Comparison of ENCODE assay signal across 8 mouse cellular contexts in genomic region chr2:49727199-49727598, GRCm38 (mm10).
A peak's percentile ranks its signal among the peaks of the same experiment; 100 is the strongest.
DNase-seq lines count a peak whose midpoint lies in the region; ATAC-seq lines count a peak whose summit lies in the region.

No protein-coding gene starts in this region.

- peak; percentile 65 for DNase-seq in ovary, adult 18-20 months (ENCODE audit: low spot score)
- DNase-seq in ovary, postnatal 10 days (ENCODE audit: low spot score), result no peak
- DNase-seq in cerebellum, adult 9-10 months, result peak; percentile 87
- DNase-seq in forelimb bud, embryonic 11.5 days (ENCODE audit: low read depth, low spot score), result peak; percentile 74
- DNase-seq in left cerebral cortex, adult 18-20 months (ENCODE audit: low spot score in 2 of 2), result peak; percentile 56 to 68
- peak; percentile 53 for DNase-seq in right cerebral cortex, postnatal 14 days

- WGBS in hindbrain, embryonic 16.5 days, result 10% methylated on average over 7 of the region's 7 CpGs

- no peaks in the 10 kb centered on the region for H3K9me3 ChIP-seq in hindbrain, embryonic 16.5 days (ENCODE audit: control insufficient read depth, low read length)

- peak; percentile 88 for ATAC-seq in hindbrain, embryonic 16.5 days
- peak; percentile 69 for ATAC-seq in megakaryocyte-erythroid progenitor cell, adult 5-6 weeks (replicated peaks; ENCODE audit: low FRiP score, low TSS enrichment, poor library complexity, severe bottlenecking)

- H3K27me3 ChIP-seq in hindbrain, embryonic 16.5 days (replicated peaks; ENCODE audit: control insufficient read depth, insufficient read depth, low read length), result no peaks in the 10 kb centered on the region

- no peak overlapping the region for H3K4me3 ChIP-seq in hindbrain, embryonic 16.5 days (ENCODE audit: low read length)

- H3K9ac ChIP-seq in hindbrain, embryonic 16.5 days (ENCODE audit: low read depth, low read length), result no peak overlapping the region

- peaks cover 14% of the 10 kb centered on the region for H3K4me1 ChIP-seq in hindbrain, embryonic 16.5 days (ENCODE audit: control insufficient read depth, insufficient read depth, low read depth, low read length)

- H3K27ac ChIP-seq in hindbrain, embryonic 16.5 days (ENCODE audit: low read depth, low read length), result no peak overlapping the region

- peaks cover 5% of the 10 kb centered on the region for H3K36me3 ChIP-seq in hindbrain, embryonic 16.5 days (ENCODE audit: control insufficient read depth, insufficient read depth, low read length)

- H3K4me2 ChIP-seq in hindbrain, embryonic 16.5 days (ENCODE audit: low read length), result no peak overlapping the region
